Mouse (Mus musculus) testis, adult 2 months (tissue): ENCODE results near the gene Secisbp2l. TPM values are rescaled to one million over a fixed set of nuclear protein-coding genes. Genes with fewer than 3 reads are reported as not detected.

Experiments used
- H3K27ac ChIP-seq: fragments of 200-500 bp; 2 replicates; pipeline ENCODE4 v1.5.1; 2012; ENCODE audit warnings: low read depth, low read length; ENCODE audit not compliant: control insufficient read depth, insufficient read depth
- H3K27me3 ChIP-seq: fragments of 200-500 bp; 2 replicates; pipeline ENCODE4 v1.6.1; 2012; ENCODE audit warnings: mild to moderate bottlenecking, low read length, moderate library complexity; ENCODE audit not compliant: control insufficient read depth, insufficient read depth
- H3K36me3 ChIP-seq: fragments of 200-500 bp; 2 replicates; pipeline ENCODE4 v1.6.1; 2012; ENCODE audit warnings: mild to moderate bottlenecking, low read length; ENCODE audit not compliant: control insufficient read depth, insufficient read depth
- H3K4me1 ChIP-seq: fragments of 200-500 bp; 2 replicates; pipeline ENCODE4 v1.6.1; 2012; ENCODE audit warnings: low read length; ENCODE audit not compliant: control insufficient read depth, insufficient read depth
- H3K4me3 ChIP-seq: fragments of 200-500 bp; 2 replicates; pipeline ENCODE4 v1.5.1; 2012; ENCODE audit warnings: low read depth, mild to moderate bottlenecking, low read length, moderate library complexity, mixed read lengths; ENCODE audit not compliant: control insufficient read depth
- CTCF ChIP-seq: fragments of 200-500 bp; IDR thresholded peaks from 2 replicates; pipeline ENCODE4 v1.5.1; 2012; ENCODE audit warnings: low read depth, mild to moderate bottlenecking, inconsistent platforms, low read length, moderate library complexity; ENCODE audit not compliant: control insufficient read depth, insufficient read depth, insufficient replicate concordance
- POLR2A ChIP-seq: fragments of 200-500 bp; IDR thresholded peaks from 2 replicates; pipeline ENCODE4 v1.6.1; 2012; ENCODE audit warnings: low read depth, mild to moderate bottlenecking, inconsistent platforms, low read length, moderate library complexity; ENCODE audit not compliant: control insufficient read depth
- polyA plus RNA-seq: library from polyadenylated mRNA; depleted of rRNA; stranded (reverse); fragments of >200 nt; gene quantifications from 2 replicates; pipeline ENCODE4 v1.2.3, GENCODE M21; 2012

Secisbp2l gene
- polyA plus RNA-seq, 1 experiment = 4.0 TPM

DNA sequence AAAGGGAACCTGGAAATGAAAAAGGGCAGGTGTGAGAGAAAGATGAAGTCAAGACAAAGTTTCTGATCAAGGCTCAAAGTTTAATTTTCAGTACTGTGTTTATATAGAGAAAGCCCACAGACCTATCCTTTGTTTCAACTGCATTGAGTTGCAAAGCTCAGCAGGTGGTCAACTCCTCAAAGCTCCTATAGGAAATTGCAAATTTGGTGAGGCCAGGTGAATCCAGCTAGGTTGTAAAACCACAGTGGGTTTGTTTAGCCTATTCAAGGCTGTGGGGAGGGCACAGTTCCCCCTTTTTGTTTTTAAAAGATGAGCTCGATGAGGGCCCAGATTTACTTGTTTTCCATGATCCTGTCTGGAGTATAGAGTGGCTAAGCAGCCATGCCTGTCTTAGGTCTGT is 23.2 kb upstream of the Secisbp2l start:
- no peaks in the 10 kb centered on the region for H3K36me3 ChIP-seq
- no peaks in the 10 kb centered on the region for H3K4me1 ChIP-seq
- TF ChIP-seq CTCF (no peak), POLR2A (no peak)
- no peak overlapping the region for H3K27ac ChIP-seq
- H3K4me3 ChIP-seq = no peak overlapping the region
- no peaks in the 10 kb centered on the region for H3K27me3 ChIP-seq

DNA sequence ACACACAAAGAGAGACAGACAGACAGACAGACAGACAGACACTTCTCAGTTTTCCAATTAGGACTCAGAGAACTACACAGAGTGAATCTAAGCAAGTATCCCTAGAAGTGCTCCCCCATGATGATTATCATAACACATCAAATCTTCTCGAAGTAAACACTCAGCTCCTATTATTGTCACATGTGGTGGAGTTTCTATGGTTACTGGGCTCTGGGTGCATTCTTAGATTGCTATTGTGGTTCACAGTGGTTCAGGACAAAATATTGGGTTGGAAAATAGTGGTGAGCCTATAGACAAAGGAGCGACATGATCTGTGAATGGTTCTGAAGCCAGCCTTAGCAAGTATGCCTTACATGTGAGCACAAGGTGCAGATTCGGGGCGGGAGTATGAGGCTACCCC is 19.3 kb upstream of the Secisbp2l start:
- no peak overlapping the region for H3K4me3 ChIP-seq
- H3K27me3 ChIP-seq = no peaks in the 10 kb centered on the region
- no peaks in the 10 kb centered on the region for H3K4me1 ChIP-seq
- no peak for TF ChIP-seq POLR2A
- TF ChIP-seq CTCF = no peak
- no peak overlapping the region for H3K27ac ChIP-seq
- H3K36me3 ChIP-seq = no peaks in the 10 kb centered on the region

DNA sequence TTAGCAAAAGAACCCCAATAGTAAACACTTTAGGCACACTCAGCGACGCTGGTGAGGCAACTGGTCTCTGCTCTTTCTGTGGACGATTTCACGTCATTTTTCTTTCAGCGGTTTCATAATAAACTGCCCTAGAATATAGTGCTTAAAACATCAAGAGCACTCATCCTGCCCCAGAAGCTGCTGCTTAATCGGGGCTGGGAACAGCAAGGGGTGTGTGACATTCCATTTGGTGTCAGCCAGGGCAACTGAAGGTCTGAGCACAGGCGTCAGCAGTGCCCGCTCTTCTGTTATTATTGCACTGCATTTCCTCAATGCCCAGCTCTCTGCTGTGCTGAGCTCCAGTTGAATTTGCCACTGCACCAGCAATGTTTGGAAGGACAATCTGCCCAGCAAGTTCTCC is 18.4 kb upstream of the Secisbp2l start:
- Histone ChIP-seq H3K36me3 (no peaks in the 10 kb centered on the region), H3K4me1 (no peaks in the 10 kb centered on the region), H3K4me3 (no peak overlapping the region), H3K27me3 (no peaks in the 10 kb centered on the region), H3K27ac (0 out of 2 replicates have a peak overlapping the region, but pooled peaks have one; percentile 44)
- TF ChIP-seq CTCF (no peak), POLR2A (no peak)

DNA sequence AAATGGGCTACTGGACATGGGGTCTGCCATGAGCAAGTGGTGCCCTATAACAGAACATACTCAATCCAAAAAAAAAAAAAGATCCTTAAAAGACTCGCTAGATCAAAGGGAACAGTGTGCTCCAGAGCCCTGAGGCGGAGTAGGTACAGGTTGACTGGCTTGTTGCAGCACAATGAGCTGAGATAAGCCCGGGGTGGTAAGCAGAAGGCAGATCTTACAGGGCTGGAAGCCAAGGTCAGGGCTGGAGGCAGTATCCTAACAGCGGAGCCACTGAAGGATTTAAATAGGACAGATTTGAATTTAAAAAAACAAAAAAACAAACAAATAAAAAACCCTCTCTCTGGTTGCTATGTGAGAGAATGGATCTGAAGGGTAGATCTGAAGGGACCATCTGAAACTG is 17.8 kb upstream of the Secisbp2l start:
- Histone ChIP-seq H3K27ac (no peak overlapping the region), H3K27me3 (no peaks in the 10 kb centered on the region), H3K4me3 (no peak overlapping the region), H3K4me1 (no peaks in the 10 kb centered on the region), H3K36me3 (no peaks in the 10 kb centered on the region)
- TF ChIP-seq CTCF = no peak
- no peak for TF ChIP-seq POLR2A

DNA sequence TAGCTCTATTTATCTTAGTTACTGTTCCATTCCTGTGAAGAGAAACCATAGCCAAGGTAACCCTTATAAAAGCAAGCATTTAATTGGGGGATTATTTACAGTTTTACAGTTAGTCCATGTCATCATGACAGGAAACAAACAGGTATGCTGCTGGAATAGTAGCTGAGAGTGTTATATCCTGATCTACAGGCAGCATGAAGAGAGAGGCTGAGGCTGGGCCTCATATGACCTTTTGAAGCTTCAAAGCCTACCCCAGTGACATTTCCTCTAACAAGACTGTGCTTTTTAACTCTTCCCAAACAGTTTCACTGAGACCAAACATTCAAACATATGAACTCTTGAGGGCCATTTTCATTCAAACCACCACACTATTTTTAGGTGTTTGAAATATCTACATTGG is 15.2 kb upstream of the Secisbp2l start:
- Histone ChIP-seq H3K27me3 (no peaks in the 10 kb centered on the region), H3K4me1 (no peaks in the 10 kb centered on the region), H3K27ac (no peak overlapping the region), H3K4me3 (no peak overlapping the region), H3K36me3 (no peaks in the 10 kb centered on the region)
- TF ChIP-seq CTCF (no peak), POLR2A (no peak)

DNA sequence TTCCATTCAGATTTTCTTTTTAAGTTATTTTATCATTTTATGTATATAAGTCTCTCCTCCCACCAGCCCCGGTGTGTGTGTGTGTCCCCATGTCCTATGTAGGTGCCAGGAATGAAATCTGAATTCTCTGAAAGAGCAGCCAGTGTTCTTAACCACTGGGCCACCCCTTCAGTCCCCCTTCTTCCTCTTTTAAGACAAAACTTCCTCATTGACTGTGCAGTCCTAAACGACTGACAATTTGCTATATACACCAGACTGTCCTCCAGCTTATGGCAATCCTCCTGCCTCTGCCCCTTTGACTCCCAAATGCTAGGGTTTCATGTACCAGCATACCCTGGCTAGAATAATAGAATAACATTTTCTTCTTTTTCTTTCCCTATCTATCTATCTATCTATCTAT is 12.4 kb upstream of the Secisbp2l start:
- Histone ChIP-seq H3K27me3 (no peaks in the 10 kb centered on the region), H3K4me1 (no peaks in the 10 kb centered on the region), H3K27ac (no peak overlapping the region), H3K36me3 (no peaks in the 10 kb centered on the region), H3K4me3 (no peak overlapping the region)
- no peak for TF ChIP-seq POLR2A
- no peak for TF ChIP-seq CTCF

DNA sequence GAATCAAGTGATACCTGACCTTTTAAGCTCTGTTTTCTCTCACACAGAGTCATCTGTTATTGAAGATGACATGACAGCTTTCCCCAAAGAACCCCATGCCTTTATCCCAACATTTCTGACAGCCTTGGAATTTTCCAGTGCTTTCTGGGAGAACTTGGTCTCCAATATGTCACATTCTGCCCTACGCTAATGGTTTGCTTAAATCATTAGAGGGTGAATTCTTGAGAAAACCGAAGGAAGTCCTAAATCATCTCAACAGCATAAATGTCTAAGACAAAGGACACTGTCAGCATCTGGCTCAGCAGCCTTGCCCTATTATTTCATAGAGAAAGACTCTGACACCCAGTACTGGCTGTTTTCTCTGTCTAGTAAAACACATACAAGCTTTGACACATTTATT is 11.5 kb upstream of the Secisbp2l start:
- TF ChIP-seq POLR2A = no peak
- no peak overlapping the region for H3K4me3 ChIP-seq
- H3K36me3 ChIP-seq = no peaks in the 10 kb centered on the region
- no peaks in the 10 kb centered on the region for H3K27me3 ChIP-seq
- H3K4me1 ChIP-seq = no peaks in the 10 kb centered on the region
- no peak overlapping the region for H3K27ac ChIP-seq

DNA sequence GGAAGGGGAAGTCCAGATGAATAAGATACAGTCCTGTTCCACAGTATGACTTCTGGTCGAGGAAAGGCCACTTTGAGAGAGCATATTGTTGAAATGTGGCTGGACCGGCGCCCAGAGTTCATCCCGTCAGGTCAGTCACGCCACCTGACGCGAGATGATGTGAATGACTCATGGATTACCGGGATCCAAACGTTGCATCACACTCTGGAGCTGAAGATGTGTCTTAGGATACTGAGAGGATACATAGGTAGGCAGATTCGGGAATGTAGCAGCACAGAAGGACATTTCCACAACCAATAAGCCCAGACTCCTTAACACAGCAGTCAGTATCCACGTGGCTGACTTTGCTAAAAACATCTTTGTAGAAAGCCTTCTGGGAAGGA is 10.2 kb upstream of the Secisbp2l start:
- Histone ChIP-seq H3K27me3 (no peaks in the 10 kb centered on the region), H3K27ac (no peak overlapping the region), H3K36me3 (no peaks in the 10 kb centered on the region), H3K4me1 (no peaks in the 10 kb centered on the region), H3K4me3 (no peak overlapping the region)
- TF ChIP-seq POLR2A = no peak
- no peak for TF ChIP-seq CTCF
